Mouse (Mus musculus) adrenal gland, adult 18-20 months (tissue): Measurements from ENCODE around the gene Ccn5. TPM values are rescaled to one million over a fixed set of nuclear protein-coding genes. Genes with fewer than 3 reads are reported as not detected.

Experiments
- DNase-seq, 2 experiments: peaks; one replicate each; pipeline ENCODE4 v3.0.0; 2021 to 2022; ENCODE audit warnings: low spot score in 2 of 2
- long read RNA-seq, 2 experiments: library from polyadenylated mRNA; stranded (forward); transcript quantifications; one replicate each; pipeline ENCODE4 v2.0.0; 2021
- total RNA-seq, 2 experiments: library from RNA; stranded (reverse); gene quantifications; 1 replicate in 1 of 2; 2 replicates in 1 of 2; pipeline ENCODE4 v1.2.3; 2021

Ccn5 gene
- under 1 TPM in 1 of 2 experiments, not detected in 1; 0.51 TPM for total RNA-seq
- long read RNA-seq, experiment 1: 0 reads
- long read RNA-seq, experiment 2: 0 reads

- peak; percentile 42 to 62 for DNase-seq
Measured at GRCm38 (mm10) chr2:163820607-163821006, at the start of gene Ccn5. Ccn5 (plus strand) TSS chr2:163820861.

GRCm38 (mm10) chr2:163776661-163777060 is 44.0 kb upstream of the Ccn5 start:
- no peak for DNase-seq

GRCm38 (mm10) chr2:163777061-163777460 is 43.6 kb upstream of the Ccn5 start:
- DNase-seq: no peak

- DNase-seq: no peak
Measured at GRCm38 (mm10) chr2:163778896-163779295, 41.8 kb upstream of the Ccn5 start.

GRCm38 (mm10) chr2:163783368-163783767 is 37.3 kb upstream of the Ccn5 start:
- DNase-seq: no peak

- no peak for DNase-seq
Measured at GRCm38 (mm10) chr2:163783901-163784300, 36.8 kb upstream of the Ccn5 start.

GRCm38 (mm10) chr2:163787086-163787485 is 33.6 kb upstream of the Ccn5 start:
- no peak for DNase-seq

GRCm38 (mm10) chr2:163787709-163788108 is 33.0 kb upstream of the Ccn5 start:
- peak in 1 of 2 experiments; percentile 22 for DNase-seq

GRCm38 (mm10) chr2:163788484-163788883 is 32.2 kb upstream of the Ccn5 start:
- DNase-seq: peak; percentile 62 to 69

- DNase-seq: no peak
Measured at GRCm38 (mm10) chr2:163798411-163798810, 22.2 kb upstream of the Ccn5 start.

- peak in 1 of 2 experiments; percentile 38 for DNase-seq
Measured at GRCm38 (mm10) chr2:163800832-163801231, 19.8 kb upstream of the Ccn5 start.

GRCm38 (mm10) chr2:163801406-163801805 is 19.3 kb upstream of the Ccn5 start:
- no peak for DNase-seq

- no peak for DNase-seq
Measured at GRCm38 (mm10) chr2:163803838-163804237, 16.8 kb upstream of the Ccn5 start.

GRCm38 (mm10) chr2:163809166-163809565 is 11.5 kb upstream of the Ccn5 start:
- no peak for DNase-seq

- DNase-seq: no peak
Measured at GRCm38 (mm10) chr2:163809704-163810103, 11.0 kb upstream of the Ccn5 start.

GRCm38 (mm10) chr2:163813077-163813476 is 7.6 kb upstream of the Ccn5 start:
- DNase-seq: no peak

GRCm38 (mm10) chr2:163814739-163815465 is 5.8 kb upstream of the Ccn5 start:
- DNase-seq: no peak

- peak; percentile 52 to 68 for DNase-seq
Measured at GRCm38 (mm10) chr2:163823248-163823647, 2.6 kb downstream of the Ccn5 start.

- DNase-seq: no peak
Measured at GRCm38 (mm10) chr2:163823771-163824170, 3.1 kb downstream of the Ccn5 start.

- no peak for DNase-seq
Measured at GRCm38 (mm10) chr2:163825861-163826260, 5.2 kb downstream of the Ccn5 start.

- DNase-seq: no peak
Measured at GRCm38 (mm10) chr2:163826494-163826893, 5.8 kb downstream of the Ccn5 start.

GRCm38 (mm10) chr2:163831163-163831562 is 10.5 kb downstream of the Ccn5 start:
- no peak for DNase-seq

- peak; percentile 75 to 78 for DNase-seq
Measured at GRCm38 (mm10) chr2:163838043-163838442, 17.4 kb downstream of the Ccn5 start.
